Mouse (Mus musculus) midbrain, embryonic 10.5 days (tissue): ENCODE results near the gene Atg9a. TPM values are rescaled to one million over a fixed set of nuclear protein-coding genes. Genes with fewer than 3 reads are reported as not detected.
"Not testable (repeated sequence)": the region's sequence is repeated elsewhere in the genome, so short reads cannot be mapped to it uniquely, and the experiment has no call there.

ENCODE experiments used
- DNase-seq: peaks from one replicate; pipeline ENCODE4 v3.0.0-alpha.2; 2017; ENCODE audit warnings: low spot score
- H3K27ac ChIP-seq: fragments of 300-500 bp; sonication (generic); replicated peaks from 2 replicates; pipeline ENCODE4 v1.5.1; 2016; ENCODE audit warnings: mild to moderate bottlenecking
- H3K27me3 ChIP-seq: fragments of 300-500 bp; sonication (generic); 2 replicates; pipeline ENCODE4 v1.6.1; 2016; ENCODE audit warnings: low read depth, mild to moderate bottlenecking; ENCODE audit not compliant: poor library complexity, severe bottlenecking
- H3K36me3 ChIP-seq: fragments of 300-500 bp; sonication (generic); 2 replicates; pipeline ENCODE4 v1.6.1; 2016; ENCODE audit warnings: mild to moderate bottlenecking, moderate library complexity
- H3K4me1 ChIP-seq: fragments of 300-500 bp; sonication (generic); 2 replicates; pipeline ENCODE4 v1.6.1; 2016
- H3K4me3 ChIP-seq: fragments of 300-500 bp; sonication (generic); 2 replicates; pipeline ENCODE4 v1.5.1; 2016; ENCODE audit warnings: mild to moderate bottlenecking, moderate library complexity
- H3K9me3 ChIP-seq: fragments of 300-500 bp; sonication (generic); replicated peaks from 2 replicates; pipeline ENCODE4 v1.6.1; 2016; ENCODE audit warnings: mild to moderate bottlenecking
- WGBS: fragments of 180-500 bp; shearing (Covaris S2); methylation state at CpG from one replicate; pipeline ENCODE4 v1.1.7; 2016; 5-methylcytosine and 5-hydroxymethylcytosine counted together
- polyA plus RNA-seq: library from polyadenylated mRNA; unstranded; fragments of >200 nt; fragmentation: Nextera tagmentation; extraction: Ambion mirVana; gene quantifications from 2 replicates; pipeline ENCODE4 v1.2.1, GENCODE M21; 2016

Atg9a gene
- 18.8 and 25.4 TPM in 2 replicates for polyA plus RNA-seq

DNA sequence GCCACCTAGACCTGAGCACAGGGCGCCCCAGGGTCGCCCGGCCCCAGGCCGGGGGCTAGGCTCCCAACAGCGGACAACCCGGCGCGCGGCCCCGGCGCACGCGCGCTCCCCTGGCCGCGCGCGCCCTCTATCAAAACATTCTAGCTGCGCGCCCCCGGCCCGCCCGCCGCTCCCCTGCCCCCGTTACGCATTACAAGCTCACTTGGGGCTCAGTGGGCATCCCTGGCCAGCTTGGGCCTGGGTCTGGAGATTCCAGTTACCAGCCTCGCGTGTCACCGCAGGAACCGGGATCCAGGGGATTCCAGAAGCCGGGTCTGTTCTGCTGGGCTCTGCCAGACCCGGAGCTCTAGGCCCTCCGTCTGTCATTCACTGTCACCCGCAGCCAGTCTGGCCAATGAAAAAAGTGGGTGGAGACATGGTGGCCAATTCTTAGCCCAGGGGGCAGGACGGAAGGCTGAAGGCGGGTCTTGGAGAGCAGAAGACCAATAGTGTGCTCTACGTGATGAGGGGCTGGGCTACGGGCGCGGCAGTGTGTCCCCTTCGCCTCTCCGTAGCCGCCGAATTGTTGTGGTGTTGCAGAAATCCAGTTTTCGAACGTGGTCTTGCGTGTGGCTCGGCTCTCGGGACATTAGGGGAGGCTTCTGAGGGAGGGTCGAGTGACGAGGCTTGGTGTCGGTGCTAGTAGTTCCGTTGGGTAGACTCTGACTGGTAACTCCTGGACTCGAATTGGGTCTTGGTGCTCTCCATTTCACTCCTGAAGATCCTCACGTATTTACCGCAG, at the start of gene Atg9a, which contains the start of gene Ankzf1:
TSS of gene Atg9a (minus strand) at position 575 of the 781 bp plus-strand sequence.
TSS of gene Ankzf1 (plus strand) at position 530 of the 781 bp plus-strand sequence.
- Histone ChIP-seq H3K36me3 (peaks cover 35% of the 10 kb centered on the region), H3K27me3 (no peaks in the 10 kb centered on the region), H3K4me1 (peaks cover 28% of the 10 kb centered on the region), H3K9me3 (no peaks in the 10 kb centered on the region), H3K27ac (peak within 1 kb of the TSS; percentile 89), H3K4me3 (peak within 1 kb of the TSS; percentile 86)
- DNase-seq: peak; percentile 95
- WGBS: under 1% methylated on average over 56 of the region's 56 CpGs

DNA sequence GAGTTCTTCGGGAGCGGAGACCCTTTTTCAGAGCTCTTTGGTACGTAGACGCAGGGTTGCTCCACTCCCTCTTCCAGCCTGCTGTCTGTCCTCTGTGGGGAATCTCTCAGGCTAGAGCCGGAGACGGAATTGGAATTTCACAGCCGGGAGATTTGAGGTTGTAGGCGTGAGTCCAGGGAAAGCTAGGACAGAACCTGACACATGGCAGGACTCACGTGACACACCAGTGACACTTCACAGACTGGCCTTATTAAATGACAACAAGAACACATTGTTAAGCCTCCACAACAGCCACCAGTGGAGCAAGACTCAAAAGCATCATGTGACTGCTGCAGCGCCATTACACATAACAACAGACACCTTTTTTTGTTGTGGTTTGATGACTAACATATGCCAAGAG, 47.6 kb upstream of the Atg9a start:
- no peak overlapping the region for H3K27ac ChIP-seq
- no peaks in the 10 kb centered on the region for H3K9me3 ChIP-seq
- peaks cover 35% of the 10 kb centered on the region for H3K36me3 ChIP-seq
- no peak for DNase-seq
- no peak overlapping the region for H3K4me3 ChIP-seq
- H3K27me3 ChIP-seq: 0 out of 2 replicates have a peak, but pooled peaks cover 7% of the 10 kb centered on the region
- 88% methylated on average over 10 of the region's 10 CpGs for WGBS
- H3K4me1 ChIP-seq: peaks cover 23% of the 10 kb centered on the region

DNA sequence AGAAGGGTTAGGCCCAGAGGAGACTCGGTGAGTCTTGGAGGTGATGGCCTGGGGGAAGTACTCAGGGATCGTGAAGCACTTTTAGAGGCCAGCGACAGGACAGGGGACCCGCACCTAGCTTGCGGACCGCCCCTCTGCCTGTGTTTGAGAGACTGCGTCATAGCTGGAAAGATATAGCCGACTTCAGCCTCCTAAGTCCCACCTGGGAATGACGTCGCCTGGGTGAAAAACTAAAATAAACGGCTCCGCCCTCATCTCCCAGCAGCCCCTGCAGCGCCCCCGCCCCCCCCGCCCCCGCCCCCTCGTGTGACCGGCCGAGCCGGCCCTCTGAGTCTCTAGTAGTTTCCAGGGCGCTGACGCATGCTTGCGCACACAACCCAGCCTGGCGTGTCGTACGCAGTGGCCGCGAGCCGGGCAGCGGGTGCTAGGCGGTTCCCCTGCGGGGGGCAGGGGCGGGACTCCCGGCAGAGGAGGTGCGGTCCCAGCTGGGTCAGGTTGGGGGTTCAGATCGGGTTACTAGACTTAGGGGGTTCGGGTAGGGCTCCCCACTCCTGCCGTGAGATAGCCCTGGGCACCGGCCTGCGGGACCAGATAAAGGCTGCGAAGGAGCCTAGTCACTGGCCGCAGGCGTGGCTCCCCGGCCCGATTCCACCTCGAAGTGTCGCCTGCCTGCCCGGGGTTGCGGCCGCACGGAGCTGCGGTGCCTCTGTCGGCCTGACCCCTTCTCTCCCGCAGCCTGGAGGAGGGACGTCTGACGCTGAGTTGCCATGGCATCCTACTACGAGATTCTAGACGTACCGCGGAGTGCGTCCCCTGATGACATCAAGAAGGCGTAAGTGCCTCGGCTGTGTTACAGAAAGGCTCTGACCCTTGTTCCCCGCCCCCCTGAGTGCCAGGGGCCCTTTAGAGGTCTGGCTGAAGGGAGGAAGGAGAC, 44.4 kb upstream of the Atg9a start, which contains the start of gene Dnajb2:
TSS of gene Dnajb2 (plus strand) at position 290 of the 934 bp plus-strand sequence.
- Histone ChIP-seq H3K4me3 (peak within 1 kb of the TSS; percentile 71), H3K27ac (peak within 1 kb of the TSS; percentile 87), H3K27me3 (peaks cover 15% of the 10 kb centered on the region; the same call in 1 of the 2 replicates), H3K9me3 (no peaks in the 10 kb centered on the region), H3K36me3 (peaks cover 18% of the 10 kb centered on the region), H3K4me1 (peaks cover 25% of the 10 kb centered on the region)
- DNase-seq: peak; percentile 84
- WGBS: under 1% methylated on average over 62 of the region's 64 CpGs

DNA sequence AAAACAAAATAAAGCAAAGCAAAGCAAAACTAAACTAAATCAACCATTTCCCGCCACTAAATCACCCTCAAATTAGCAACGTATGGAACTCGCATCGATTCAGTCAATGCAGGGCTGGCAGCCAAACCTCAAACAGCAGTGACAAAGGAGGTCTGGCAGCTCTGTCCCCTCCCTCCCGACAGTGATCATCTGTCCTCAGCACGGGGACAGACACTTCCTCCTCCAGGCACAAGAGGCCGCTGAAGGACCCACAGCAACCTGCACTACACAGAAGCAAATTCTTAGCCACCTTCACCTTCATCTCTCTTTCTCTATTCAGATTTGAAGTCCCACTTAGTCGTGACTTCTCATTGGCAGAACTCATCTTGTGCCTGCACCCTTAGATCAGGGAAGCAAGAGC, 42.6 kb upstream of the Atg9a start:
- WGBS: 3% methylated on average over 8 of the region's 8 CpGs

DNA sequence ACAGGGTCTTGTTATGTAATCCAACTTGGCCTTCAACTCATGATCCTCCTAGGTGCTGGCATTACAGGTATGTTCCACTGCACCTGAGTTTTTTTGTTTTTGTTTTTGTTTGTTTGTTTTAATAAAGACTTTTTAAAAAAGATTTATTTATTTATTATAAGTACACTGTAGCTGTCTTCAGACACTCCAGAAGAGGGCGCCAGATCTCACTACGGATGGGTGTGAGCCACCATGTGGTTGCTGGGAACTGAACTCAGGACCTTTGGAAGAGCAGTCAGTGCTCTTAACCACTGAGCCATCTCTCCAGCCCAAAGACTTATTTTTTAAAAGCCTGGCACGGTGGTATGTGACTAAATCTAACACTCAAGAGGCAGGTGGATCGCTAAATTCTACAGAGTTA, 40.5 kb upstream of the Atg9a start:
- not testable (repeated sequence) for H3K36me3 ChIP-seq, H3K9me3 ChIP-seq, DNase-seq, H3K27ac ChIP-seq, H3K4me3 ChIP-seq
- H3K27me3 ChIP-seq: peaks cover 22% of the 10 kb centered on the region; the same call in 1 of the 2 replicates
- peaks cover 24% of the 10 kb centered on the region for H3K4me1 ChIP-seq
- WGBS: 69% methylated on average over 4 of the region's 4 CpGs

More for the DNA sequence above, 42.6 kb upstream of the Atg9a start:
- Histone ChIP-seq H3K9me3 (no peaks in the 10 kb centered on the region), H3K27ac (no peak overlapping the region), H3K36me3 (peaks cover 5% of the 10 kb centered on the region; the same call in 1 of the 2 replicates), H3K4me1 (peaks cover 25% of the 10 kb centered on the region), H3K27me3 (peaks cover 18% of the 10 kb centered on the region; the same call in 1 of the 2 replicates), H3K4me3 (no peak overlapping the region)
- DNase-seq: peak; percentile 63

DNA sequence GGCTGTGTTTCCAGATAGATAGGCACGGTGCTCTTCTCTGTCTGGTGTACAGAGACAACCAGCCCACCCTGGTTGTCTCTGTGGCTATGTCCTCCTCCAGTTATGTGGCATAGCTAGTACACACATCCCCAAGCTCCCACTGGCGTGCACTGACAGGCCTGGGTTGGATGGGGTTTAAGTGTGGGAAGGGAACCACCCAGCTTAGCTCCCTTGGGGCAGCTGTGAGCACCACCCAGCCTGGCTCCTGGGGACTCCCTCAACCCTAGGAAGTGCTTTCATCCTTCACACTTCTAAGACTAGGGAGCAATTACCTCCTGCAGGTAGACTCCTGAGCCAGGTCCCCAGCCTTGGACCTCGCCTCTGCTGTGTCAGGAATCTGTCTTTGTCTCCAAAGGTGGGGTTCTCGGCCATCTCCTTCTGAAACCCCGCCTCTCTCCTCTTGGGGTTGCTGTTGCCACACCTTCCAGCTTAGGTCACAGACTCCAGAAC, 39.7 kb upstream of the Atg9a start, which contains the start of gene A630095N17Rik:
TSS of gene A630095N17Rik (minus strand) at position 439 of the 489 bp plus-strand sequence.
- Histone ChIP-seq H3K4me3 (no peak within 1 kb of the TSS), H3K4me1 (peaks cover 16% of the 10 kb centered on the region), H3K27me3 (peaks cover 22% of the 10 kb centered on the region; the same call in 1 of the 2 replicates), H3K27ac (no peak within 1 kb of the TSS), H3K9me3 (no peaks in the 10 kb centered on the region), H3K36me3 (no peaks in the 10 kb centered on the region)
- WGBS: 75% methylated on average over 5 of the region's 5 CpGs
- DNase-seq: no peak

DNA sequence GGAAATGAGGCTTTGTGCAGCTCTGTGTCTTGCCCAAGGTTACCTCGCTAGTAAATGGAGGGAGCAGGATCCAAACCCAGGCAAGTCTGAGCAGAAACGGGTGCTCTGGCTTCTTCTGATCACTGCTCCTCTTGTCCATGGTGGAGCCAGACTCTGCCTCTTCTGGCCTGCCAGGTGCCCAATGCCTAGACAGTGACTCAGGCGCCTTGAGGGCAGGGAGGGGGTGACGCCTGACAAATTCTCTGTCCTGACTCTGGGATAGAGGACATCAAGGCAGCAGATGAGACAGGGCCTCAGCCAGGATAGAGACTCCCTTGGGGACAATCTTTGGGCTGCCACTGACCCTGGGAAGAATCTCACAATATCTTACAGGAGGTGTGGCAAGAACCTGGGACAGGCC, 39.2 kb upstream of the Atg9a start:
- Histone ChIP-seq H3K9me3 (no peaks in the 10 kb centered on the region), H3K36me3 (no peaks in the 10 kb centered on the region), H3K4me3 (no peak overlapping the region), H3K27ac (no peak overlapping the region), H3K4me1 (peaks cover 11% of the 10 kb centered on the region), H3K27me3 (peaks cover 22% of the 10 kb centered on the region; the same call in 1 of the 2 replicates)
- WGBS: 70% methylated on average over 4 of the region's 4 CpGs
- no peak for DNase-seq

DNA sequence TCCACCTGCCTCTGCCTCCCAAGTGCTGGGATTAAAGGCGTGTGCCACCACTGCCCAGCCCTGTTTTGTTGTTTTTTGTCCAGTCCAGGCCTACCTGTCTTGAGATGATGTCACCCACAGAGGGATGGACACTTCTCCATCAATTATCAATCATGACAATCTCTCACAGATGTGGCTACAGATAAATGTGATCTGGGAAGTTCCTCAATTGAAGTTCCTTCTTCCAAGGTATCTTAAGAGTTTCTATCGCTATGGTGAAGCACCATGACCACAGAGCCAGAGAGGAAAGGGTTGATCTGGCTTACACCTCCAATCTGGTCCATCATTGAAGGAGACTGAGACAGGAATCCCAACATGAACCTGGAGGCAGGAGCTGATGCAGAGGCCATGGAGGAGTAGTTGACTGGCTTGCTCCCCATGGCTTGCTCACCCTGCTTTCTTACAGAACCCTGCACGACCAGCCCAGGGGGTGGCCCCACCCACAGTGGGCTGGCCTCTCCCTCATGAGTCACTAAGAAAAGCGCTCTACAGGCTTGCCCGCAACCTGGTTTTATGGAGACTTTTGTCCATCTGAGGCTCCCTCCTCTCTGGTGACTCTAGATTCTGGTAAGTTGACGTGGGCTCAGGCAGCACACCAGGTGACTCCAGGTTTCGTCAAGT, 38.5 kb upstream of the Atg9a start:
- no peak for DNase-seq
- no peak overlapping the region for H3K4me3 ChIP-seq
- no peaks in the 10 kb centered on the region for H3K9me3 ChIP-seq
- H3K36me3 ChIP-seq: no peaks in the 10 kb centered on the region
- no peak overlapping the region for H3K27ac ChIP-seq
- WGBS: 73% methylated on average over 7 of the region's 7 CpGs
- 0 out of 2 replicates have a peak, but pooled peaks cover 5% of the 10 kb centered on the region for H3K4me1 ChIP-seq
- H3K27me3 ChIP-seq: peaks cover 21% of the 10 kb centered on the region; the same call in 1 of the 2 replicates

DNA sequence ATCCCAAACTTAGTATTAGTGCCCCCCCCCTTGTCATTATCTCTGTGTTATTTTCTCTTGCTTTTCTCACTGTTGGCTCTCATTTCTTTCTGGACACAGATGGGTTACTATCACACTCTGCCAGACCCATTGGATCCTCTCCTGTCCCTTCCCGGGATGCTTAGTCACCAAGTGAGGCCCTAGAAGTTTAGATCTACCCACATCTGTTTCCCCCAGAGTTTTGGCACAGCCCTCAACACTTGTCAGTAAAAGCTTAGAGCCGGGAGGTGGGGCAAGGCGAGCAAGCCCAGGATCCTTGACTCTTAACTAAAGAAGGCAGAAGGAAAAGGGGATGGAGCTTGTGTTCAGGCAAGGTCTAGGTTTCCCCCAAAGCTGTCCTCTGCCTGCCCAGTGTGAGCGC, 37.2 kb upstream of the Atg9a start:
- H3K9me3 ChIP-seq: no peaks in the 10 kb centered on the region
- 78% methylated on average over 4 of the region's 4 CpGs for WGBS
- H3K27me3 ChIP-seq: peaks cover 13% of the 10 kb centered on the region; the same call in 1 of the 2 replicates
- no peaks in the 10 kb centered on the region for H3K4me1 ChIP-seq
- H3K27ac ChIP-seq: no peak overlapping the region
- H3K4me3 ChIP-seq: no peak overlapping the region
- H3K36me3 ChIP-seq: no peaks in the 10 kb centered on the region
- DNase-seq: no peak

DNA sequence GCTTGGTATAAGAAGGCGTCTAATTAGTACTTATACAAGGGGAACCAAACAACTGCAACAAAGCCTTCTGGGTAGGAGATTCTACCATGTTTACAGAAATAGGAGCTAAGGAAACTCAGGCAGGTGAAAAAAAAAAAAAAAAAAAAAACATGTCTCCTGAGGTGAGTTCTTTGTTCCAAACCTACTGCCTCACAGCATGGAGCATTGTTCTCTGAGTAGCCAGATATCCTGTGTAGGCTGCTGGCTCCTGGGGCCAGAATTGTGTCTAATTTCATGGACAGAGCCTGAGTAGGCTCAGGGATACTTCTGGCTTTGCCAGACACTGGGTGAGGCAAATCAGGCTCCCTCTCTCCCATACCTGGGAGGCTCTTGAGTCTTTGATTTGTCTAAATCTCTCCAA, 35.7 kb upstream of the Atg9a start:
- Histone ChIP-seq H3K9me3 (no peaks in the 10 kb centered on the region), H3K36me3 (no peaks in the 10 kb centered on the region), H3K27me3 (peaks cover 13% of the 10 kb centered on the region), H3K4me3 (no peak overlapping the region), H3K27ac (no peak overlapping the region), H3K4me1 (no peaks in the 10 kb centered on the region)
- no peak for DNase-seq
- WGBS: 80% methylated on average over 1 of the region's 1 CpGs

DNA sequence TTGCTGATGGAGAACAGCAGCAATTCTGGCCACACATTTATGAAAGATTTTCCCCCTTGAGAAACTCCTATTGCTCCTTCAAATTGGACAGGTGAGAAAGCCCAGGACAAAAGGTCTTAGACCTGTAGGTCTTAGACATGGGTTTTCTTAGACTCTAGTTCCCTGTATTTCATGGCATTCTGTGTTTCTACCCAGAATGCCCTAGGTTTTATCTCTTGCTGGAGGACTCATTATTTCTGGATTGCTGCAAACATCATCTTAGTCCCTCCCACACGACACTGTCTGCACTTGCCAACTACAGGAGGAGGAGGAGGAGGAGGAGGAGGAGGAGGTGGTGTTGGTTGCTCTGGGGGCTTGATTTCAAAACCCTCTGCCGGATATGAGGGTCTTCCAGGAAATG, 34.1 kb upstream of the Atg9a start:
- WGBS: 75% methylated on average over 2 of the region's 2 CpGs
- no peaks in the 10 kb centered on the region for H3K4me1 ChIP-seq

DNA sequence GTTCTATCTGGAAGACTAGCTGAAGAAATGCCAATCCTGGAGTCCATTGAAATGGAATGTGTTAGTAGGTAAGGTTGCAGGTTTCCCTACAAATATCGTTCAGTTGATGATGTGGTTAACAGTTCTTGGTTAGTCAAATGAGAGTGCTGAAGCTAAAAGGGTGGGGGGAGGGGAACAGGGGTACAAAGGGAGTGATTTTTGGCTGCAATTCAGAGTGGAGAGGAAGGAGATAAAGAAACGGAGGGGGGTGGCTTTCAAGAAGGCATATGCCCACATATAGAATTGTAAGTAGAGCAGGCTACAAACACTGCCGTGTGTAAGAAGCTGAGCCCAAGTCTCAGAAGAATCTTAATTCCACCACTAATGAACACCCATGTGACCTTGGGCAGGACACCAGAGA, 33.5 kb upstream of the Atg9a start:
- H3K9me3 ChIP-seq: no peaks in the 10 kb centered on the region
- no peak overlapping the region for H3K27ac ChIP-seq
- WGBS: 71% methylated on average over 3 of the region's 3 CpGs
- H3K36me3 ChIP-seq: no peaks in the 10 kb centered on the region
- no peak for DNase-seq
- H3K4me1 ChIP-seq: no peaks in the 10 kb centered on the region
- no peak overlapping the region for H3K4me3 ChIP-seq
- peaks cover 30% of the 10 kb centered on the region for H3K27me3 ChIP-seq

More for the DNA sequence above, 34.1 kb upstream of the Atg9a start:
- no peak for DNase-seq
- Histone ChIP-seq H3K9me3 (no peaks in the 10 kb centered on the region), H3K4me3 (no peak overlapping the region), H3K36me3 (no peaks in the 10 kb centered on the region), H3K27ac (no peak overlapping the region), H3K27me3 (peaks cover 24% of the 10 kb centered on the region)
